Mouse (Mus musculus) liver, adult 2 months (tissue): ENCODE data around the gene Dync1h1. TPM values are rescaled to one million over a fixed set of nuclear protein-coding genes. Genes with fewer than 3 reads are reported as not detected.

Experiments
- DNase-seq: peaks from one replicate; pipeline ENCODE4 v3.0.0-alpha.2; 2011; ENCODE audit warnings: low read depth, low spot score; ENCODE audit errors: extremely low read depth
- H3K27ac ChIP-seq: fragments of 200-500 bp; replicated peaks from 2 replicates; pipeline ENCODE4 v1.5.1; 2012; ENCODE audit warnings: low read depth, mild to moderate bottlenecking, control low read depth, inconsistent platforms, low read length; ENCODE audit not compliant: insufficient read depth
- H3K27me3 ChIP-seq: fragments of 200-500 bp; 2 replicates; pipeline ENCODE4 v1.6.1; 2012; ENCODE audit warnings: mild to moderate bottlenecking, moderate library complexity, low read length, inconsistent platforms; ENCODE audit not compliant: control insufficient read depth, insufficient read depth
- H3K36me3 ChIP-seq: fragments of 200-500 bp; 2 replicates; pipeline ENCODE4 v1.6.1; 2012; ENCODE audit warnings: low read length, inconsistent platforms; ENCODE audit not compliant: control insufficient read depth, insufficient read depth
- H3K4me1 ChIP-seq: fragments of 200-500 bp; 2 replicates; pipeline ENCODE4 v1.6.1; 2011; ENCODE audit warnings: low read length; ENCODE audit not compliant: control insufficient read depth, insufficient read depth
- H3K4me3 ChIP-seq: fragments of 200-500 bp; 2 replicates; pipeline ENCODE4 v1.5.1; 2011; ENCODE audit warnings: low read depth, mild to moderate bottlenecking, control low read depth, low read length, moderate library complexity; ENCODE audit not compliant: insufficient read depth
- H3K79me2 ChIP-seq: fragments of 200-500 bp; 2 replicates; pipeline ENCODE4 v1.6.1; 2012; ENCODE audit warnings: inconsistent platforms, mild to moderate bottlenecking, low read length, moderate library complexity; ENCODE audit not compliant: control insufficient read depth, insufficient read depth
- H3K9ac ChIP-seq: fragments of 200-500 bp; 2 replicates; pipeline ENCODE4 v1.6.1; 2012; ENCODE audit warnings: low read depth, mild to moderate bottlenecking, control low read depth, inconsistent platforms, low read length
- CTCF ChIP-seq: fragments of 200-500 bp; IDR thresholded peaks from 2 replicates; pipeline ENCODE4 v1.5.1; 2011; ENCODE audit warnings: low read depth, low read length, control low read depth
- POLR2A ChIP-seq: fragments of 200-500 bp; IDR thresholded peaks from 2 replicates; pipeline ENCODE4 v1.6.1; 2011; ENCODE audit warnings: low read length, control low read depth; ENCODE audit not compliant: insufficient read depth; ENCODE audit errors: extremely low read depth
- whole genome bisulfite sequencing: fragments of 180-500 bp; shearing (Covaris S2); methylation state at CpG from one replicate; pipeline ENCODE4 v1.1.7; 2018; 5-methylcytosine and 5-hydroxymethylcytosine counted together
- polyA plus RNA-seq: library from polyadenylated mRNA; depleted of rRNA; stranded (reverse); fragments of >200 nt; gene quantifications from 2 replicates; pipeline ENCODE4 v1.2.3, GENCODE M21; 2012; rRNA removed
- total RNA-seq: library from RNA; depleted of rRNA; stranded (reverse); fragments of >200 nt; gene quantifications from 2 replicates; pipeline ENCODE4 v1.2.3, GENCODE M21; 2014; rRNA removed

The Dync1h1 gene
- total RNA-seq (56.5 and 98.5 TPM in 2 replicates), polyA plus RNA-seq (66.0 and 85.8 TPM in 2 replicates)

GRCm38 (mm10) chr12:110601241-110602218, at the start of gene Dync1h1:
TSS of gene Dync1h1 (plus strand) at chr12:110601452.
- H3K4me3 ChIP-seq, result peak within 1 kb of the TSS; percentile 97
- WGBS, result under 1% methylated on average over 105 of the region's 105 CpGs
- H3K27ac ChIP-seq, result peak within 1 kb of the TSS; percentile 87
- H3K27me3 ChIP-seq, result no peaks in the 10 kb centered on the region
- peaks cover 25% of the 10 kb centered on the region; the same call in 1 of the 2 replicates for H3K79me2 ChIP-seq
- TF ChIP-seq CTCF (no peak), POLR2A (peak; percentile 95)
- peak; percentile 61 for DNase-seq
- no peaks in the 10 kb centered on the region for H3K36me3 ChIP-seq
- peak within 1 kb of the TSS; percentile 97 for H3K9ac ChIP-seq
- H3K4me1 ChIP-seq, result peaks cover 18% of the 10 kb centered on the region

- DNase-seq, result no peak
- no peaks in the 10 kb centered on the region for H3K79me2 ChIP-seq
- H3K27me3 ChIP-seq, result no peaks in the 10 kb centered on the region
- H3K4me3 ChIP-seq, result no peak overlapping the region
- peaks cover 26% of the 10 kb centered on the region for H3K36me3 ChIP-seq
- 85% methylated on average over 13 of the region's 13 CpGs for WGBS
- H3K4me1 ChIP-seq, result no peaks in the 10 kb centered on the region
- no peak overlapping the region for H3K9ac ChIP-seq
- no peak overlapping the region for H3K27ac ChIP-seq
- TF ChIP-seq POLR2A, result no peak
- TF ChIP-seq CTCF, result no peak
Observed at GRCm38 (mm10) chr12:110552113-110552512, 49.1 kb upstream of the Dync1h1 start.

GRCm38 (mm10) chr12:110553362-110553761, 47.9 kb upstream of the Dync1h1 start:
- no peak overlapping the region for H3K27ac ChIP-seq
- DNase-seq, result no peak
- H3K4me1 ChIP-seq, result no peaks in the 10 kb centered on the region
- no peaks in the 10 kb centered on the region for H3K27me3 ChIP-seq
- TF ChIP-seq POLR2A (no peak), CTCF (no peak)
- H3K79me2 ChIP-seq, result no peaks in the 10 kb centered on the region
- no peak overlapping the region for H3K9ac ChIP-seq
- WGBS, result 97% methylated on average over 5 of the region's 5 CpGs
- H3K36me3 ChIP-seq, result peaks cover 22% of the 10 kb centered on the region
- H3K4me3 ChIP-seq, result no peak overlapping the region

GRCm38 (mm10) chr12:110555536-110556240, 45.6 kb upstream of the Dync1h1 start:
- 94% methylated on average over 21 of the region's 21 CpGs for WGBS

GRCm38 (mm10) chr12:110556861-110557628, 44.2 kb upstream of the Dync1h1 start:
- TF ChIP-seq CTCF, result no peak
- no peak for TF ChIP-seq POLR2A
- Histone ChIP-seq H3K36me3 (peaks cover 21% of the 10 kb centered on the region), H3K27ac (no peak overlapping the region), H3K4me1 (no peaks in the 10 kb centered on the region), H3K4me3 (no peak overlapping the region), H3K9ac (no peak overlapping the region), H3K27me3 (no peaks in the 10 kb centered on the region), H3K79me2 (no peaks in the 10 kb centered on the region)
- 94% methylated on average over 18 of the region's 18 CpGs for WGBS
- DNase-seq, result no peak

More at GRCm38 (mm10) chr12:110555536-110556240, 45.6 kb upstream of the Dync1h1 start:
- Histone ChIP-seq H3K27ac (no peak overlapping the region), H3K79me2 (no peaks in the 10 kb centered on the region), H3K9ac (no peak overlapping the region), H3K4me3 (no peak overlapping the region), H3K27me3 (no peaks in the 10 kb centered on the region), H3K36me3 (peaks cover 22% of the 10 kb centered on the region), H3K4me1 (no peaks in the 10 kb centered on the region)
- TF ChIP-seq CTCF (no peak), POLR2A (no peak)
- no peak for DNase-seq
